Mouse (Mus musculus) embryonic facial prominence, embryonic 15.5 days (tissue): ENCODE measurements around the gene Prss38. TPM values are rescaled to one million over a fixed set of nuclear protein-coding genes. Genes with fewer than 3 reads are reported as not detected.

Source experiments
- ATAC-seq: fragments of 200-750 bp; cut with Nextera tagmentation; 2 replicates; pipeline ENCODE4 v1.8.0; 2017; ENCODE audit warnings: low read depth, moderate TSS enrichment; ENCODE audit not compliant: insufficient number of reproducible peaks, low FRiP score, low TSS enrichment
- H3K27ac ChIP-seq: fragments of 300-500 bp; sonication (generic); replicated peaks from 2 replicates; pipeline ENCODE4 v1.5.1; 2015; ENCODE audit warnings: mild to moderate bottlenecking, inconsistent platforms
- H3K27me3 ChIP-seq: fragments of 300-500 bp; sonication (generic); 2 replicates; pipeline ENCODE4 v1.6.1; 2015; ENCODE audit warnings: inconsistent platforms
- H3K36me3 ChIP-seq: fragments of 300-500 bp; sonication (generic); 2 replicates; pipeline ENCODE4 v1.6.1; 2015; ENCODE audit warnings: mild to moderate bottlenecking, inconsistent platforms
- H3K4me1 ChIP-seq: fragments of 300-500 bp; sonication (generic); 2 replicates; pipeline ENCODE4 v1.6.1; 2015; ENCODE audit warnings: inconsistent platforms
- H3K4me2 ChIP-seq: fragments of 300-500 bp; sonication (generic); replicated peaks from 2 replicates; pipeline ENCODE4 v1.6.1; 2015; ENCODE audit warnings: mild to moderate bottlenecking, inconsistent platforms
- H3K4me3 ChIP-seq: fragments of 300-500 bp; sonication (generic); replicated peaks from 2 replicates; pipeline ENCODE4 v1.5.1; 2015; ENCODE audit warnings: mild to moderate bottlenecking, inconsistent platforms
- H3K9ac ChIP-seq: fragments of 300-500 bp; sonication (generic); 2 replicates; pipeline ENCODE4 v1.6.1; 2015; ENCODE audit warnings: inconsistent platforms
- H3K9me3 ChIP-seq: fragments of 300-500 bp; sonication (generic); replicated peaks from 2 replicates; pipeline ENCODE4 v1.6.1; 2016; ENCODE audit warnings: inconsistent platforms
- WGBS: fragments of 180-500 bp; shearing (Covaris S2); methylation state at CpG from one replicate; pipeline ENCODE4 v1.1.7; 2015; 5-methylcytosine and 5-hydroxymethylcytosine counted together
- microRNA-seq: library from miRNA; unstranded; fragments of <30 nt; microRNA quantifications from one replicate; pipeline ENCODE4, GENCODE M21; 2016; ENCODE audit warnings: borderline number of aligned reads
- polyA plus RNA-seq: library from polyadenylated mRNA; unstranded; fragments of >200 nt; fragmentation: Nextera tagmentation; extraction: Ambion mirVana; gene quantifications from 2 replicates; pipeline ENCODE4 v1.2.1, GENCODE M21; 2015

Prss38 gene
- polyA plus RNA-seq, 1 experiment from 2014 or later = not detected

DNA sequence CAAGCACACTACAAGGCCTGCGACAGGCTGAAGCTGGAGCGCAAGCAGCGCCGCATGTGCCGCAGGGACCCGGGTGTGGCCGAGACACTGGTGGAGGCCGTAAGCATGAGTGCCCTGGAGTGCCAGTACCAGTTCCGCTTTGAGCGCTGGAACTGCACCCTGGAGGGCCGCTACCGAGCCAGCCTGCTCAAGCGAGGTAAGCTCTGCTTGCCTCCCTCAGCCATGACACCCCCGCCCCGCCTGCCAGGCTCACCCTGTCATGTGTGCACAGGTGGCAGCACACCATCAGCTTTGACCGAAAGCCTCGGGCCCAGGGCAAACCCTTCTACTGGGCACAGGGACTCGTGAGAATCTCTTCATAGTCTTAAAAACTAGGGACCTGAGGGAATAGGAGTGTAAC is 47.8 kb downstream of the Prss38 start:
- H3K4me1 ChIP-seq = peaks cover 44% of the 10 kb centered on the region
- no peaks in the 10 kb centered on the region for H3K9me3 ChIP-seq
- no peaks in the 10 kb centered on the region for H3K27me3 ChIP-seq
- H3K36me3 ChIP-seq = peaks cover 8% of the 10 kb centered on the region; the same call in 1 of the 2 replicates
- H3K9ac ChIP-seq = no peak overlapping the region
- 85% methylated on average over 18 of the region's 18 CpGs for WGBS
- no peak overlapping the region for H3K4me2 ChIP-seq
- H3K4me3 ChIP-seq = no peak overlapping the region
- no peak overlapping the region for H3K27ac ChIP-seq
- ATAC-seq = no peak

DNA sequence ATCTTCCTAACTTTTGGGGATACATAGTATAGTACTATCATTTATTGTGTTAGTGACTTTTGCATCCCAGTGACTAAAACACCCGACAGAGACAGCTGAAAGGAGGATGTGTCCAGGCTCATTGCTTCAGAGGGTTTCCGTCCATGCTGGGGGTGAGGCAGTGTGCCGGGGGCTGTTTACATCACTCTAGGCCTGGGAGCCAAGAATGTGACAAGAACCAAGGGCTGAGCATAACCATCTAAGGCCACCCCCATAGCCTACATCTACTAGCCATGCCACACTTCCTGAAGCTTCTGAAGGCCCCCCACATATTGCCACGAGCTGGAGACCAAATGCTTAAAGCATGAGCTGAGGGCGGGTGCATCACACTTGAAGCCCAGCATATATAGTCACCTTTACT is 50.7 kb downstream of the Prss38 start:
- H3K36me3 ChIP-seq = no peaks in the 10 kb centered on the region
- no peak overlapping the region for H3K27ac ChIP-seq
- H3K27me3 ChIP-seq = no peaks in the 10 kb centered on the region
- 45% methylated on average over 5 of the region's 5 CpGs for WGBS
- no peak overlapping the region for H3K4me3 ChIP-seq
- no peak overlapping the region for H3K9ac ChIP-seq
- no peak for ATAC-seq
- no peaks in the 10 kb centered on the region for H3K9me3 ChIP-seq
- peaks cover 27% of the 10 kb centered on the region for H3K4me1 ChIP-seq
- H3K4me2 ChIP-seq = no peak overlapping the region

DNA sequence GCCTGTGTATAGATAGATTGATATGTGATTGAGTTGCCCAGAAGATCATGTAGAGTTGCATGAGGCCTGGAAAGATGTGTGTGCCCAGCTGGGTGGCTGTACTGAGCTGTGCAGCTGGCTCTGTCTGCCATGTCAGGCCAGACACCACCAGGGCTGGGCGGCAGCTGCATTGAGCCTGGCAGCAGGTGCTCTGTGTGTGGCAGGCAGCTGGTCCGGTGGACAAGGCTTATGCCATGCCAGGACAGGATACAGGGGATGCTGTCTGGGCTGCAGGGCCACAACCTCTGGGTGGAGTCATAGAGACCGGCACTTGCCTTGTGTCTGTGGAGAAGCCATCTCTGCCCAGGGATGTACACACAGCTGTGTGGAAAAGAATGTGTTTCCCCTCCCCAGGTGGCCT is 52.5 kb downstream of the Prss38 start:
- H3K36me3 ChIP-seq = no peaks in the 10 kb centered on the region
- H3K9me3 ChIP-seq = no peaks in the 10 kb centered on the region
- no peak overlapping the region for H3K4me3 ChIP-seq
- peaks cover 18% of the 10 kb centered on the region for H3K4me1 ChIP-seq
- no peak overlapping the region for H3K4me2 ChIP-seq
- no peak overlapping the region for H3K27ac ChIP-seq
- H3K9ac ChIP-seq = no peak overlapping the region
- peak; percentile 55; the same call in 1 of the 2 replicates for ATAC-seq
- WGBS = 68% methylated on average over 3 of the region's 3 CpGs
- no peaks in the 10 kb centered on the region for H3K27me3 ChIP-seq

Small RNA genes within 50 kb of the gene (microRNA-seq; reads per million reads assigned to microRNA genes)
- gene Gm24756 = not detected

Other genes starting within 250 kb of the Prss38 start
- 2.4 and 3.5 TPM in 2 replicates for gene Obscn, start 239.3 kb downstream of the Prss38 start, polyA plus RNA-seq
- 5.4 and 6.5 TPM in 2 replicates for gene Iba57, start 211.9 kb downstream of the Prss38 start, polyA plus RNA-seq
- gene Gjc2, start 192.4 kb downstream of the Prss38 start, polyA plus RNA-seq = 0.52 and 0.74 TPM in 2 replicates
- gene Guk1, start 183.4 kb downstream of the Prss38 start, polyA plus RNA-seq = 111 and 113 TPM in 2 replicates
- 82.3 and 82.8 TPM in 2 replicates for gene Mrpl55, start 173.2 kb downstream of the Prss38 start, polyA plus RNA-seq
- 30.6 and 31.3 TPM in 2 replicates for gene 2310033P09Rik, start 167.3 kb downstream of the Prss38 start, polyA plus RNA-seq
- 718 and 720 TPM in 2 replicates for gene Arf1, start 147.4 kb downstream of the Prss38 start, polyA plus RNA-seq
- gene Wnt3a, start 84.9 kb downstream of the Prss38 start, polyA plus RNA-seq = 2.5 and 3.4 TPM in 2 replicates
- gene Wnt9a, start 68.7 kb downstream of the Prss38 start, polyA plus RNA-seq = 7.0 and 8.5 TPM in 2 replicates
- 10.8 and 12.1 TPM in 2 replicates for gene Jmjd4, start 74.4 kb upstream of the Prss38 start, polyA plus RNA-seq
- gene Snap47, start 75.5 kb upstream of the Prss38 start, polyA plus RNA-seq = 115 and 121 TPM in 2 replicates
- gene Zfp867, start 96.8 kb upstream of the Prss38 start, polyA plus RNA-seq = 8.8 and 8.9 TPM in 2 replicates
- gene Zkscan17, start 151.1 kb upstream of the Prss38 start, polyA plus RNA-seq = 21.2 and 22.2 TPM in 2 replicates
- gene Nlrp3, start 165.9 kb upstream of the Prss38 start, polyA plus RNA-seq = 0.16 and 0.25 TPM in 2 replicates
- 0.30 and 0.43 TPM in 2 replicates for gene Olfr222, start 200.6 kb upstream of the Prss38 start, polyA plus RNA-seq
- gene Olfr223, start 217.6 kb upstream of the Prss38 start, polyA plus RNA-seq = not detected in 2 replicates